Mouse (Mus musculus): ENCODE data around the gene Nos3. TPM values are rescaled to one million over a fixed set of nuclear protein-coding genes. Genes with fewer than 3 reads are reported as not detected.

Gene Nos3
- total RNA-seq, 4 experiments from 2014 or later = 6.6 to 9.0 (median 7.6) TPM

GRCm38 (mm10) chr5:24426556-24427284, 62.1 kb downstream of the Nos3 start:
- no peak for DNase-seq (ENCODE audit: low spot score in 2 of 2)

GRCm38 (mm10) chr5:24427285-24427633, 62.6 kb downstream of the Nos3 start:
- DNase-seq (ENCODE audit: low spot score in 2 of 2) = no peak

GRCm38 (mm10) chr5:24427981-24428402, 63.4 kb downstream of the Nos3 start:
- DNase-seq (ENCODE audit: low spot score in 2 of 2) = no peak

- DNase-seq (ENCODE audit: low spot score in 2 of 2) = no peak
These were observed 64.0 kb downstream of the Nos3 start for GRCm38 (mm10) chr5:24428596-24428995.

GRCm38 (mm10) chr5:24433993-24434392, 69.4 kb downstream of the Nos3 start:
- DNase-seq (ENCODE audit: low spot score in 2 of 2) = no peak

Other genes starting within 250 kb of the Nos3 start
- 10 to 100 TPM in 3 of 4 experiments, 1 to 10 TPM in 1; 9.4 to 12.9 (median 11.8) TPM for gene Nupl2, start 199.8 kb upstream of the Nos3 start, total RNA-seq (2022)
- gene Kcnh2, start 13.2 kb upstream of the Nos3 start, total RNA-seq (2022) = 10 to 100 TPM; 20.4 to 26.8 (median 21.9) TPM
- 1 to 10 TPM; 3.0 to 5.2 (median 4.0) TPM for gene Atg9b, start 27.3 kb downstream of the Nos3 start, total RNA-seq (2022)
- gene Abcb8, start 28.9 kb downstream of the Nos3 start, total RNA-seq (2022) = 10 to 100 TPM; 51.9 to 59.2 (median 56.8) TPM
- gene Asic3, start 48.6 kb downstream of the Nos3 start, total RNA-seq (2022) = under 1 TPM in 3 of 4 experiments, not detected in 1; 0.43 to 0.48 (median 0.45) TPM
- 100 to 1,000 TPM; 120 to 139 (median 128) TPM for gene Cdk5, start 58.7 kb downstream of the Nos3 start, total RNA-seq (2022)
- 10 to 100 TPM; 28.8 to 38.8 (median 33.5) TPM for gene Slc4a2, start 59.0 kb downstream of the Nos3 start, total RNA-seq (2022)
- gene Fastk, start 80.5 kb downstream of the Nos3 start, total RNA-seq (2022) = 100 to 1,000 TPM; 131 to 154 (median 134) TPM
- gene Tmub1, start 83.0 kb downstream of the Nos3 start, total RNA-seq (2022) = 10 to 100 TPM; 19.0 to 23.5 (median 19.7) TPM
- gene Agap3, start 87.4 kb downstream of the Nos3 start, total RNA-seq (2022) = 100 to 1,000 TPM; 563 to 611 (median 584) TPM
- gene Gbx1, start 162.4 kb downstream of the Nos3 start, total RNA-seq (2022) = not detected
- 1 to 10 TPM in 2 of 4 experiments, under 1 TPM in 2; 0.19 to 5.8 (median 3.0) TPM for gene Asb10, start 176.2 kb downstream of the Nos3 start, total RNA-seq (2022)
- under 1 TPM in 1 of 4 experiments, not detected in 3; 0.36 TPM for gene 4931409K22Rik, start 192.0 kb downstream of the Nos3 start, total RNA-seq (2022)
- gene Abcf2, start 212.7 kb downstream of the Nos3 start, total RNA-seq (2022) = 10 to 100 TPM; 75.3 to 86.0 (median 78.3) TPM
- gene Chpf2, start 221.9 kb downstream of the Nos3 start, total RNA-seq (2022) = 10 to 100 TPM; 68.4 to 78.7 (median 75.5) TPM